Comparison of ENCODE assay signal across 11 mouse cellular contexts in the genomic region with DNA sequence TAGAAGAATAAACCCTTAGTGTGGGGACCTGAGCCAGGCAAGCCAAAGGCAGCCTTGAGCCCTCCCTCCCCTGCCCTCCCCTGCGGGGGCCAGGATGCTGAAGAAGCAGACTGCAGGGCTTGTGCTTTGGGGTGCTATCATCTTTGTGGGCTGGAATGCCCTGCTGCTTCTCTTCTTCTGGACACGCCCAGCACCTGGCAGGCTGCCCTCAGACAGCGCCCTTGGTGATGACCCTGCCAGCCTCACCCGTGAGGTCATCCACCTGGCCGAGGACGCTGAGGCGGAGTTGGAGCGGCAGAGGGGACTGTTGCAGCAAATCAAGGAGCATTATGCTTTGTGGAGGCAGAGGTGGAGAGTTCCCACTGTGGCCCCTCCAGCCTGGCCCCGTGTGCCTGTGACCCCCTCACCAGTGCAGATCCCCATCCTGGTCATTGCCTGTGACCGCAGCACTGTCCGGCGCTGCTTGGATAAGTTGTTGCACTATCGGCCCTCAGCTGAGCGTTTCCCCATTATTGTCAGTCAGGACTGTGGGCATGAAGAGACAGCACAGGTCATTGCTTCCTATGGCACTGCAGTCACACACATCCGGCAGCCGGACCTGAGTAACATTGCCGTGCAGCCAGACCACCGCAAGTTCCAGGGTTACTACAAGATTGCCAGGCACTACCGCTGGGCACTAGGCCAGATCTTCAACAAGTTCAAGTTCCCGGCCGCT. TPM values are rescaled to one million over a fixed set of nuclear protein-coding genes. Genes with fewer than 3 reads are reported as not detected.
DNase-seq lines count a peak whose midpoint lies in the region; ATAC-seq and TF ChIP-seq lines count a peak whose summit lies in the region.
"Had no signal": no experiment of that assay in that cellular context is flagged by ENCODE, and none has a peak within 500 bp of the region (broad histone marks: within the 10 kb centered on the region; RNA-seq: fewer than 3 reads in every experiment).

No protein-coding gene starts in this region.

- TF ChIP-seq CTCF in kidney, postnatal 0 days (IDR thresholded peaks at IDR 0.05; ENCODE audit: low read depth), result no peak
- TF ChIP-seq CTCF in small intestine, adult 2 months (IDR thresholded peaks at IDR 0.05; ENCODE audit: extremely low read depth, insufficient read length, insufficient replicate concordance, low read depth, low read length), result no peak

- no peaks in the 10 kb centered on the region for H3K27me3 ChIP-seq in embryonic facial prominence, embryonic 15.5 days
- no peaks in the 10 kb centered on the region for H3K27me3 ChIP-seq in embryonic facial prominence, embryonic 10.5 days (replicated peaks; ENCODE audit: low read depth, poor library complexity, severe bottlenecking)
- no peaks in the 10 kb centered on the region for H3K27me3 ChIP-seq in lung, embryonic 16.5 days (ENCODE audit: control insufficient read depth, insufficient read depth, low read depth, low read length)
- H3K27me3 ChIP-seq in kidney, postnatal 0 days (ENCODE audit: insufficient read depth, low read length), result no peaks in the 10 kb centered on the region
- no peaks in the 10 kb centered on the region for H3K27me3 ChIP-seq in small intestine, adult 2 months (ENCODE audit: control insufficient read depth, insufficient read depth, low read length)
- H3K27me3 ChIP-seq: neural tube, embryonic 13.5 days had no signal

- H3K4me1 ChIP-seq in embryonic facial prominence, embryonic 15.5 days, result no peaks in the 10 kb centered on the region
- no peaks in the 10 kb centered on the region for H3K4me1 ChIP-seq in embryonic facial prominence, embryonic 10.5 days
- no peaks in the 10 kb centered on the region; the same call in 1 of the 2 replicates for H3K4me1 ChIP-seq in lung, embryonic 16.5 days (replicated peaks; ENCODE audit: control insufficient read depth, insufficient read depth, low read length)
- no peaks in the 10 kb centered on the region for H3K4me1 ChIP-seq in kidney, postnatal 0 days (replicated peaks; ENCODE audit: insufficient read depth, low read length)
- peaks cover 36% of the 10 kb centered on the region for H3K4me1 ChIP-seq in small intestine, adult 2 months (ENCODE audit: control insufficient read depth, insufficient read depth, insufficient read length, low read length)
- H3K4me1 ChIP-seq: neural tube, embryonic 13.5 days had no signal

- TF ChIP-seq POLR2A in small intestine, adult 2 months (IDR thresholded peaks at IDR 0.05; ENCODE audit: low read depth, low read length), result no peak

- no peak for DNase-seq in embryonic facial prominence, embryonic 10.5 days (ENCODE audit: low spot score)
- DNase-seq in lung, postnatal 25 days (ENCODE audit: low spot score), result no peak
- DNase-seq in kidney, postnatal 0 days (ENCODE audit: low spot score), result no peak
- DNase-seq in right cerebral cortex, postnatal 14 days, result no peak
- DNase-seq in urinary bladder, postnatal 14 days (ENCODE audit: low spot score), result no peak
- DNase-seq: cerebellum, adult 2 months had no signal

- H3K9ac ChIP-seq in embryonic facial prominence, embryonic 15.5 days, result no peak overlapping the region
- no peak overlapping the region for H3K9ac ChIP-seq in lung, embryonic 16.5 days (ENCODE audit: low read length)
- no peak overlapping the region for H3K9ac ChIP-seq in kidney, postnatal 0 days (ENCODE audit: low read depth, low read length)
- H3K9ac ChIP-seq: neural tube, embryonic 13.5 days had no signal

- 91% methylated on average over 21 of the region's 21 CpGs for WGBS in embryonic facial prominence, embryonic 15.5 days
- 94% methylated on average over 21 of the region's 21 CpGs for WGBS in embryonic facial prominence, embryonic 10.5 days
- WGBS in lung, embryonic 16.5 days, result 89% methylated on average over 21 of the region's 21 CpGs
- WGBS in kidney, postnatal 0 days, result 87% methylated on average over 21 of the region's 21 CpGs
- 65% methylated on average over 21 of the region's 21 CpGs for WGBS in small intestine, adult 2 months

- H3K27ac ChIP-seq in embryonic facial prominence, embryonic 15.5 days (replicated peaks), result no peak overlapping the region
- H3K27ac ChIP-seq in embryonic facial prominence, embryonic 10.5 days (replicated peaks), result no peak overlapping the region
- H3K27ac ChIP-seq in lung, embryonic 16.5 days (ENCODE audit: low read length), result no peak overlapping the region
- H3K27ac ChIP-seq in kidney, postnatal 0 days, result no peak overlapping the region
- H3K27ac ChIP-seq in small intestine, adult 2 months (ENCODE audit: insufficient read depth, low read depth, low read length), result peak overlapping the region; percentile 8; the same call in 1 of the 2 replicates
- H3K27ac ChIP-seq: neural tube, embryonic 13.5 days had no signal

- H3K4me2 ChIP-seq in embryonic facial prominence, embryonic 15.5 days (replicated peaks), result no peak overlapping the region
- H3K4me2 ChIP-seq in lung, embryonic 16.5 days (ENCODE audit: low read depth, low read length), result no peak overlapping the region
- no peak overlapping the region for H3K4me2 ChIP-seq in kidney, postnatal 0 days (ENCODE audit: low read length)
- H3K4me2 ChIP-seq: neural tube, embryonic 13.5 days had no signal

- peak; percentile 13; the same call in 1 of the 2 replicates for ATAC-seq in embryonic facial prominence, embryonic 15.5 days (ENCODE audit: insufficient number of reproducible peaks, low FRiP score, low TSS enrichment, low read depth)
- ATAC-seq in lung, embryonic 16.5 days (ENCODE audit: low read depth), result 0 out of 2 replicates have a peak, but pooled peaks have one; percentile 20
- peak; percentile 50 for ATAC-seq in kidney, postnatal 0 days (replicated peaks; ENCODE audit: low FRiP score, low read depth)

- H3K4me3 ChIP-seq in embryonic facial prominence, embryonic 15.5 days (replicated peaks), result no peak overlapping the region
- H3K4me3 ChIP-seq in embryonic facial prominence, embryonic 10.5 days, result no peak overlapping the region
- no peak overlapping the region for H3K4me3 ChIP-seq in lung, embryonic 16.5 days (ENCODE audit: low read length)
- no peak overlapping the region for H3K4me3 ChIP-seq in kidney, postnatal 0 days (replicated peaks; ENCODE audit: low read depth, low read length)
- no peak overlapping the region for H3K4me3 ChIP-seq in small intestine, adult 2 months (ENCODE audit: low read depth, low read length)
- H3K4me3 ChIP-seq: neural tube, embryonic 13.5 days had no signal

- no peaks in the 10 kb centered on the region for H3K9me3 ChIP-seq in embryonic facial prominence, embryonic 15.5 days (replicated peaks)
- no peaks in the 10 kb centered on the region for H3K9me3 ChIP-seq in embryonic facial prominence, embryonic 10.5 days
- no peaks in the 10 kb centered on the region for H3K9me3 ChIP-seq in lung, embryonic 16.5 days (ENCODE audit: control insufficient read depth, low read length)
- no peaks in the 10 kb centered on the region for H3K9me3 ChIP-seq in kidney, postnatal 0 days (replicated peaks; ENCODE audit: low read length)
- H3K9me3 ChIP-seq: neural tube, embryonic 13.5 days had no signal

- peaks cover 30% of the 10 kb centered on the region for H3K36me3 ChIP-seq in embryonic facial prominence, embryonic 15.5 days
- peaks cover 56% of the 10 kb centered on the region for H3K36me3 ChIP-seq in embryonic facial prominence, embryonic 10.5 days (replicated peaks)
- H3K36me3 ChIP-seq in lung, embryonic 16.5 days (ENCODE audit: control insufficient read depth, insufficient read depth, low read length), result peaks cover 23% of the 10 kb centered on the region
- H3K36me3 ChIP-seq in kidney, postnatal 0 days (ENCODE audit: insufficient read depth, low read length), result peaks cover 20% of the 10 kb centered on the region
- peaks cover 35% of the 10 kb centered on the region for H3K36me3 ChIP-seq in small intestine, adult 2 months (ENCODE audit: control insufficient read depth, insufficient read depth, low read length)

RNA-seq across cellular contexts. Expression of gene Mgat1, which starts 16.8 kb away (rescaled TPM):
- polyA plus RNA-seq in embryonic facial prominence, embryonic 15.5 days (2015; fragmentation: Nextera tagmentation; extraction: Ambion mirVana), result 71.7 and 75.4 TPM in 2 replicates
- polyA plus RNA-seq in embryonic facial prominence, embryonic 10.5 days (2016; fragmentation: Nextera tagmentation; extraction: Ambion mirVana), result 34.8 and 40.3 TPM in 2 replicates
- 73.0 and 78.9 TPM in 2 replicates for polyA plus RNA-seq in lung, embryonic 16.5 days (2015; fragmentation: Nextera tagmentation; extraction: Ambion mirVana)
- polyA plus RNA-seq in kidney, postnatal 0 days (2015; fragmentation: Nextera tagmentation; extraction: Ambion mirVana), result 75.2 and 82.7 TPM in 2 replicates
- 97.4 and 231 TPM in 2 replicates for polyA plus RNA-seq in small intestine, adult 2 months (2012; rRNA removed)

RNA-seq across cellular contexts. Expression of gene Olfr1393, which starts 17.3 kb away (rescaled TPM):
- polyA plus RNA-seq in embryonic facial prominence, embryonic 15.5 days (2015; fragmentation: Nextera tagmentation; extraction: Ambion mirVana), result 0.11 TPM in 1 of 2 replicates, not detected in the other
- 0.10 TPM in 1 of 2 replicates, not detected in the other for polyA plus RNA-seq in embryonic facial prominence, embryonic 10.5 days (2016; fragmentation: Nextera tagmentation; extraction: Ambion mirVana)
- polyA plus RNA-seq in lung, embryonic 16.5 days (2015; fragmentation: Nextera tagmentation; extraction: Ambion mirVana), result 0.05 TPM in 1 of 2 replicates, not detected in the other
- polyA plus RNA-seq in kidney, postnatal 0 days (2015; fragmentation: Nextera tagmentation; extraction: Ambion mirVana), result 0.13 and 0.14 TPM in 2 replicates
- 0.10 and 0.42 TPM in 2 replicates for polyA plus RNA-seq in small intestine, adult 2 months (2012; rRNA removed)
- polyA plus RNA-seq: neural tube, embryonic 13.5 days; stomach, embryonic 14.5 days had no signal

RNA-seq across cellular contexts. Expression of gene Olfr1392, which starts 24.3 kb away (rescaled TPM):
- not detected in 2 replicates for polyA plus RNA-seq in embryonic facial prominence, embryonic 15.5 days (2015; fragmentation: Nextera tagmentation; extraction: Ambion mirVana)
- polyA plus RNA-seq in embryonic facial prominence, embryonic 10.5 days (2016; fragmentation: Nextera tagmentation; extraction: Ambion mirVana), result 0.06 TPM in 1 of 2 replicates, not detected in the other
- 0.14 TPM in 1 of 2 replicates, not detected in the other for polyA plus RNA-seq in lung, embryonic 16.5 days (2015; fragmentation: Nextera tagmentation; extraction: Ambion mirVana)
- polyA plus RNA-seq in kidney, postnatal 0 days (2015; fragmentation: Nextera tagmentation; extraction: Ambion mirVana), result 0.06 and 0.07 TPM in 2 replicates
- polyA plus RNA-seq in small intestine, adult 2 months (2012; rRNA removed), result 0.11 and 0.13 TPM in 2 replicates
- polyA plus RNA-seq: neural tube, embryonic 13.5 days had no signal

RNA-seq across cellular contexts. Expression of gene Olfr10, which starts 43.8 kb away (rescaled TPM):
- polyA plus RNA-seq in embryonic facial prominence, embryonic 15.5 days (2015; fragmentation: Nextera tagmentation; extraction: Ambion mirVana), result not detected in 2 replicates
- polyA plus RNA-seq in embryonic facial prominence, embryonic 10.5 days (2016; fragmentation: Nextera tagmentation; extraction: Ambion mirVana), result not detected in 2 replicates
- not detected in 2 replicates for polyA plus RNA-seq in lung, embryonic 16.5 days (2015; fragmentation: Nextera tagmentation; extraction: Ambion mirVana)
- polyA plus RNA-seq in kidney, postnatal 0 days (2015; fragmentation: Nextera tagmentation; extraction: Ambion mirVana), result not detected in 2 replicates
- not detected in 2 replicates for polyA plus RNA-seq in small intestine, adult 2 months (2012; rRNA removed)
- polyA plus RNA-seq: cerebellum, adult 2 months; neural tube, embryonic 13.5 days; stomach, embryonic 14.5 days had no signal

RNA-seq across cellular contexts. Expression of gene Zfp62, which starts 57.7 kb away (rescaled TPM):
- polyA plus RNA-seq in embryonic facial prominence, embryonic 15.5 days (2015; fragmentation: Nextera tagmentation; extraction: Ambion mirVana), result 36.0 and 36.7 TPM in 2 replicates
- 46.8 and 50.0 TPM in 2 replicates for polyA plus RNA-seq in embryonic facial prominence, embryonic 10.5 days (2016; fragmentation: Nextera tagmentation; extraction: Ambion mirVana)
- polyA plus RNA-seq in lung, embryonic 16.5 days (2015; fragmentation: Nextera tagmentation; extraction: Ambion mirVana), result 35.8 and 38.2 TPM in 2 replicates
- polyA plus RNA-seq in kidney, postnatal 0 days (2015; fragmentation: Nextera tagmentation; extraction: Ambion mirVana), result 29.4 and 29.8 TPM in 2 replicates
- 0.38 and 0.42 TPM in 2 replicates for polyA plus RNA-seq in small intestine, adult 2 months (2012; rRNA removed)
